Mouse (Mus musculus) T-cell, adult 2 months (primary cell): ENCODE results near the gene Ust.

Source experiments
- DNase-seq: peaks from one replicate; pipeline ENCODE4 v3.0.0; 2022; ENCODE audit warnings: low spot score

The Ust gene

GRCm38 (mm10) chr10:8320771-8321170, 197.9 kb downstream of the Ust start:
- DNase-seq = no peak

GRCm38 (mm10) chr10:8309435-8309834, 209.2 kb downstream of the Ust start:
- DNase-seq = no peak

- DNase-seq = no peak
Observed at GRCm38 (mm10) chr10:8304211-8304610, 214.4 kb downstream of the Ust start.

GRCm38 (mm10) chr10:8299166-8299565, 219.5 kb downstream of the Ust start:
- DNase-seq = no peak

GRCm38 (mm10) chr10:8297214-8297613, 221.4 kb downstream of the Ust start:
- DNase-seq = no peak

- DNase-seq = no peak
Observed at GRCm38 (mm10) chr10:8290661-8291060, 228.0 kb downstream of the Ust start.

- no peak for DNase-seq
Observed at GRCm38 (mm10) chr10:8287350-8287791, 231.3 kb downstream of the Ust start.

- DNase-seq = no peak
Observed at GRCm38 (mm10) chr10:8283991-8284390, 234.6 kb downstream of the Ust start.

GRCm38 (mm10) chr10:8277094-8277493, 241.5 kb downstream of the Ust start:
- DNase-seq = no peak

GRCm38 (mm10) chr10:8269681-8270080, 248.9 kb downstream of the Ust start:
- no peak for DNase-seq

- DNase-seq = no peak
Observed at GRCm38 (mm10) chr10:8259716-8260115, 258.9 kb downstream of the Ust start.

GRCm38 (mm10) chr10:8250005-8250404, 268.6 kb downstream of the Ust start:
- DNase-seq = no peak

GRCm38 (mm10) chr10:8242336-8242735, 276.3 kb downstream of the Ust start:
- peak; percentile 40 for DNase-seq

GRCm38 (mm10) chr10:8240703-8241102, 277.9 kb downstream of the Ust start:
- no peak for DNase-seq

GRCm38 (mm10) chr10:8240242-8240641, 278.4 kb downstream of the Ust start:
- peak; percentile 70 for DNase-seq

- no peak for DNase-seq
Observed at GRCm38 (mm10) chr10:8236780-8237571, 281.6 kb downstream of the Ust start.

GRCm38 (mm10) chr10:8233148-8233901, 285.3 kb downstream of the Ust start:
- DNase-seq = no peak

- no peak for DNase-seq
Observed at GRCm38 (mm10) chr10:8232535-8232934, 286.1 kb downstream of the Ust start.

GRCm38 (mm10) chr10:8228375-8228743, 290.3 kb downstream of the Ust start:
- no peak for DNase-seq

GRCm38 (mm10) chr10:8227705-8228374, 290.8 kb downstream of the Ust start:
- no peak for DNase-seq

- DNase-seq = no peak
Observed at GRCm38 (mm10) chr10:8226650-8227049, 292.0 kb downstream of the Ust start.

GRCm38 (mm10) chr10:8224641-8225040, 294.0 kb downstream of the Ust start:
- no peak for DNase-seq

GRCm38 (mm10) chr10:8224046-8224445, 294.6 kb downstream of the Ust start:
- no peak for DNase-seq
